Mouse (Mus musculus): ENCODE data around the gene Ulk2. TPM values are rescaled to one million over a fixed set of nuclear protein-coding genes. Genes with fewer than 3 reads are reported as not detected.
"Not testable (repeated sequence)": the region's sequence is repeated elsewhere in the genome, so short reads cannot be mapped to it uniquely, and the experiment has no call there.

Gene Ulk2
- 17.7 and 19.5 TPM in 2 replicates for total RNA-seq (2015)
- total RNA-seq (2017) = 12.8 and 14.7 TPM in 2 replicates

DNA sequence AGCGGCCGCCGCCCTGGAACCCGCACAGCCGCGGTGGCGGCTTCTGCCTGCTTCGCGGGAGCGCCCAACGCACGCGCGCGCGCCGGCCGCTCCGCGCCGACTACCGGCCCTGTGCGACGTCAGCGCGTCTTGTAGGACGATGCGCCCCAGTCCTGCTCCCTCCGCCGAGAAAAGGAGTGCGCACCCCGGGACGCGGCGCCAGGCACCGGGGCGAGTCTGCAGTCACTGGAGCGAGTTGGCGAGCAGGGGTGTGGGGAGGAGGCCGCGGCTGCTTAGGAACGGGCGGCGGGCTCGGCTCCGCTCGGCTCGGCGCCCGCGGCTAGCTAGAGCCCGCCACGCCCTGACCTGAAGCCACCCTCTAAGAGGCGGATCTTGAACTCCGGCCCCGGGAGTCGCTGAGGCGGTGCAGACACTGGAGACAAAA lies at the start of gene Ulk2:
Ulk2 (minus strand) TSS at position 86 of the 424 bp plus-strand sequence.
- ATAC-seq (replicated peaks; ENCODE audit: poor library complexity) = peak; percentile 66

DNA sequence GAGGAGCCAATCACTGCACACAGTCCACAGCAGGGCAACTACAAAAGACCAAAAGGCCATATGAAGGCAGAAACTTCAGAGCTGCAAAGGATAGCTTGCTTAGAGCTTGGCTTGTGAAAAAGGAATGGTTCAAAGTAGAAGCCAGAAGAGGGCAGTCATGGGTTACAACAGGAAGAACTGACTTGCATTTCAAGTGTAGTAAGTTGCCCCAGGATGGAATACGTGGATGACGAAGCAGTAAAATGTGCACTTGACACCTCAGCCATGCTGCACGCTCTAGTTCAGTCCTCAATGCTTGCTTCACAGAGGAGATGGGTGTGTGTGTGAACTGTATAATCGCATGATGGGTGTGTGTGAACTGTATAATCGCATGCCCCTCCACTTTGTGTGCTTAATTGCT lies 27.3 kb upstream of the Ulk2 start:
- peak; percentile 79 for ATAC-seq (replicated peaks; ENCODE audit: poor library complexity)

DNA sequence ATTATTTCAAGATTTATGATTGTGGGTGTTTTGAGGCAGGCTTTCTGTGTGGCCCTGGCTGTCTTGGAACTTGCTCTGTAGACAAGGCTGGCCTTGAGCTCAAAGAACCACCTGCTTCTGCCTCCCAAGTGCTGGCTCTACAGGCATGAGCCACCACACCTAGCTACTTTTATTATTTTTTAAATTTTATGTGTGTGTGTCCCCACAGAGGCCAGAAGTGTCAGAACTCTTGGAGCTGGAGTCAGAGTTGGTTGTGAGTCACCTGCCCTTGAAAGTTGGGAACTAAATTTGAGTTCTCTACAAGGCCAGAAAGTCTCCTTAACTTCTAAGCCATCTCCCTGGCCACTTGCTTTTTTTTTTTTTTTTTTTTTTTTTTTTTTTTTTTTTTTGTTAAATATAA lies 25.0 kb upstream of the Ulk2 start:
- no peak for ATAC-seq (replicated peaks; ENCODE audit: poor library complexity)

DNA sequence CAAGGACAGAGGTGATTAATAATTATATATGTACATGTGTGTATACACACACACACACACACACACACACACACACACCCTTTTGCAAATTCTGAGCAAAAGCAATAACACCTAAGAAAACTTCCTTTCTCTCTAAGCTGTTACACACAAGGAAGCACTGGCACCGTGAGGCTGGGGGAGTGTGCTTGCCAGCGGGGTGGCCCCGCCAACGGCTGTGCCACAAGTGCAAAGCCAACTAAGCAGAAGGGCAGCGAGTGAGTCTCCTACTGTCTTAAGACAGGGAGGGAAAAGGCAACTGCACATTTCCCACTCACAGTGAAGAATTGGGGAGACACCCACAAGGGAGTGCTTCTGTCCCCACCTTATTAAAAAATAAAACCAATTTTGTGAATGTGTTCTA lies 17.0 kb upstream of the Ulk2 start:
- ATAC-seq (replicated peaks; ENCODE audit: poor library complexity) = no peak

DNA sequence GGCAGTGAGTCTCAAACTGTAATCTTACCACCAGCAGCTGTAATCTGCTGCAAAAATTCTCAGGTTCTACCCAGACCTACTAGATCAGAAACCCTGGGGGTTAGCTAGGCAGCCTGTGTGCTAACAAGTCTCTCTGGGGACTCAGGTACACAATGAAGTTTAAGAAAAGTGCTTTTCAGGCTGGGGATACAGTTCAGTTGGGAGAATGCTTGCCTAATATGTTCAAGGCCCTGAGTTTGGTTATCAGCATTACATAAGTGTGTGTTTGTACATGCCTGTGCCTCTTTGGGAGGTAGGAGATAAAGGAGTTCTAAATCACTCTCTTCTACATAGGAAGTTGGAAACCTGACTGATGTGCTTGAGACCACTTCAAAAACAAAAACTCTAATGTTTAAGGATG lies 12.0 kb upstream of the Ulk2 start:
- no peak for ATAC-seq (replicated peaks; ENCODE audit: poor library complexity)

DNA sequence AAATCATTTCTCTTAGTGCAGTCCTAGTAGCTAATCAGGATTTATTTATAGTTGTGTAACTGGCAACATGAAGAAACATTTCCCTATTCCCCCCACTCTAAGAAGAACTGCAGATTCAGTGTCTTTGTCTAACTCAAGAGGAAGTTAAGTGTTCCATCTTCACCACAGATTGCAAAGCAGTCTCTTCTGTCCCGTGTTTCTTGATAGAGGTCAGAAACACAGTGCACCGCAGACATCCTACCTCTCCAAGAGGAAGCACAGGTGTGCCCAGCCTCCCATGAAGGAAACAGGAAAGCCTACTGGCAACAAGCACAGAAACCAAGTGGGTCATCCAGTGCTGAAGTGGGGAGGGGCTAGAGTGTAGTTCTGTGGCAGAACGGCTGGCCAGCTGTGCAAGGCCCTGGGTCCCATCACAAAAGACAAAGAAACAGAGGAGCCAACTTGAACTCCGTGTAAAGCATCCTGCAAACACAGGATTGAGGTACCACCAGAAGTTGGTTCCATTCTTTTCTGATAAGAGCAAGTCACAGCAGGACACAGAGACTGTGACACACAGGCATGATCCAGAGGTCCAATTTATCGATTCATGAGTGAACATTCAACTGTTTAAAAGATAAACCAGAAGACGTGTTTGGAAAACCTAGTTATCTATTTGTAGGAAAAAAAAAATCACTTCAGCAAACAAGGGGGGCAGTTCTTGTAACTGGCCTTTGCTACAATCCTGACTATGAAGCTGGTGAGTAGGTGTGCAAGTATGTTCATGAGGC lies 7.1 kb upstream of the Ulk2 start:
- ATAC-seq (replicated peaks; ENCODE audit: poor library complexity) = peak; percentile 61

DNA sequence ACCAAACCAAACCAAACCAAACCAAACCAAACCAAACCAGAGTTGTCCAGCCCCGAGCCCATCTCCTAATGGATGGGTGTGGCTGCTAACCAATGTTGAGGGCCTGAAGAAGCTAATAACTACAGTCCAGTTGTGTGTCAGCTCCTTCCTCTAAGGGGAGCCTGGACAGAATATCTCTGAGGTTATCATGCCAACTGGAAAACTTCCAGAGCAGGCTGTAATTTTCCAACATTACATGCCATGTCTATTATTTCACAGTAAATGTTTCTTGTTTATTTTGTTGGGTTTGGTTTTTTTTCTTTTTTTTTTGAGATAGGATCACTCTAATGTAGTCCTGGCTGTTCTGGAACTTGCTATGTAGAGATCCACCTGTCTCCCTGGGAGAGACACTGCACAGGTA lies 4.4 kb upstream of the Ulk2 start:
- ATAC-seq (replicated peaks; ENCODE audit: poor library complexity) = no peak

DNA sequence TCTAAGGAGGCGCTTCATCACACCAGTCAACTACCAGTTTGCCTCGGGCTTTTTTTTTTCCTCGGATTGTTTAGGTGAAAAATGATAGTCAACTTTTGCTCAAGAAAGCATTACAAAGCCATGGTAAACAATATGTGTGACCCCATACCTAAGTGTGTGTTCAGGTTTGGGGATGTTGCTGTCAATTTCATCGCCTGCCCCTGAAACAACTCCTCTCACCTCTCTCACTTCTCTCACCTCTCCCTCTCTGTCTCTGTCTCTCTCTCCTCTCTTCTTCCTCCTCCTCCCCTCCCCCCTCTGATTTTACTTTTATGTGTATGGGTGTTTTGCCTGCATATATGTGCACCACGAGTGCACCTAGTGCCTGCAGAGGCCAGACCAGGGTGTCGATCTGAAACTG lies 666 bp upstream of the Ulk2 start:
- no peak for ATAC-seq (replicated peaks; ENCODE audit: poor library complexity)

DNA sequence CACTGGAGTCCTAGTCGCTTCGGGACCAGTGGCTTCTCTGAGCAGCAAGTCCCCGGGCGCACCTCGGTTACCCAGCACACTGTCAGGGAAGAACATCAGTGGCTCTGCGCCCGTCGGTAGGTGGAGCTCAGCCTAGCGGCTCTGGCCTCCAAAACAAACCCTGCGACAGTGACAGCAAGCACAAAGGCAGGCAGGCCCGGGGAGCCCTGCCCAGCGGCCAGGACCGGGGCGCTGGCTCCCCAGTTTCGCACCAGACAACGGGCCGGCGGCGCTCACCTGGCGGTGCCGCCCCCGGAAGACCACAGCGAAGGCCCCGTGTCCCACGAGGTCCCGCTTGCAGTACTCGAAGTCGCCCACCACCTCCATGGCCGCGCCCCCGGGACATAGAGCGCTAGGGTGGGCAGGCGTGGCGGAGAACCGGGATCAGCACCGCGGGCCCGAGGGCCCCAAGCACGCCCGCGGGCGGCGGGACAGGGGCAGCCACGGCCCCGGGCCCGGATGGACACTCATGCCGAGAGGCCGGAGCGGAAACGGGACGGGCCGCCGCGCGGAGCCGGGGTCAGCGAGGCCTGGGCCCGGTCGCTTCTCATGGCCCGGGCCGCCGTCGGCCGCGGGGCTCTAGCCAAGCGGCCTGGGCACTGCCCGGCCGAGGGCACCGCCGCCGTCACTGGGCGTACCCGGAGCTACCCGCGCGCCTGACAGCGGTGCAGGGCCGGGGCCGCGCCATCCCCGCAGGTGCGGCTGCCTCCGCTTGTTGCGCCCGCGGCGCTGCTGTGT lies 474 bp downstream of the Ulk2 start:
- ATAC-seq (replicated peaks; ENCODE audit: poor library complexity) = peak; percentile 85

DNA sequence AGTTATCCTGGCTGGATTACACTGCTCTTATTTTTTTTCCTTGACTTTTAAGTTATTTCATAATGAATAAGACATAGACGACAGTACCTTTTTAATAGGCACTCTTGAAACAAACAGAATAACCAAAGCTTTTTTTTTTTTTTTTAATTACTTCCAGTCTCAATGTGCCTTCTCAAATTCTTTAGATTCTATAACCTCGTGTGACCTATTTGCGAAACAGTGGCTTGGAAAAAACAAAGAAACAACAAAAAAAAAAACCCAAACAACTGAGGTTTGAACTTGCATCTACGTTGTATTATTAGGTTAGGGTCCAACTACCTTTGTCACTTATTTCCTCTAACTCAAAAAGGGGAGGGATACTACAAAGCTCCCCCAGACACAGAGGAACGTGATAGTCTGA lies 1.2 kb downstream of the Ulk2 start:
- ATAC-seq (replicated peaks; ENCODE audit: poor library complexity) = no peak; the same call in 1 of the 2 replicates

DNA sequence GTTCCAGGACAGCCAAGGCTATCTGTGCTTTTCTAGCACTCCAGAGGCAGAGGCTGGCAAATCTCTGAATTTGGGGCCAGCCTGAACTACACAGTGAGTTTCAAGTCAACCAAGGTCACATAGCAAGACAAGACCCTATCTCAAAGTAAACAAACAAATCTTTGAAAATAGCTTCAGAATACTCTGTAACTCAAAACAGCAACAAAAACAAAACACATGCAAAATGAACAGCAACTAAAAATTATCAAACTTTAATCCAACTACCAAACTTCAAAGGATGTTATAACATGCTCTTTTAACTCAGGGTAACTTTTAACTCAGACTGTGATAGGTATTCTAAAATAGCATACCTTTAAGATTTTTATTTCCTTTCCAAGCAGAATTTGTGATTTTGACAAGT lies 2.0 kb downstream of the Ulk2 start:
- ATAC-seq (replicated peaks; ENCODE audit: poor library complexity) = no peak

DNA sequence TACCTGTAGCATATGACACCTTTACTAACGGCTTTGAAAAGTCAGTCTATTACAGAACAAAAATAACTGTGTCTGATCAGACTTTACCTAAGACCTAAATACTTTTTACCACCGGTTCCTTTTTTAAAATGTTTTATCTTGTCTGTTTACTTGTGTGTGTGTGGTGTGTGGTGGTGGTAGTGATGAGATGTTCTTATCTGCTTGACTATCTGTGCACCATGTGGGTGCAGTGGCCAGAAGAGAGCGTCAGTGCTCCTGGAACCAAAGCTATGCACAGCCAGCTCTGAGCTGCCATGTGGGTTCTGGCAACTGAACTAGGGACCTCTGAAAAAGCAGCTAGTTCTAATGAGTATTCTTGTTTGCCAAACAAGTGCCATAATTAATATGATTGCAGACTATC lies 3.7 kb downstream of the Ulk2 start:
- ATAC-seq (replicated peaks; ENCODE audit: poor library complexity) = no peak

DNA sequence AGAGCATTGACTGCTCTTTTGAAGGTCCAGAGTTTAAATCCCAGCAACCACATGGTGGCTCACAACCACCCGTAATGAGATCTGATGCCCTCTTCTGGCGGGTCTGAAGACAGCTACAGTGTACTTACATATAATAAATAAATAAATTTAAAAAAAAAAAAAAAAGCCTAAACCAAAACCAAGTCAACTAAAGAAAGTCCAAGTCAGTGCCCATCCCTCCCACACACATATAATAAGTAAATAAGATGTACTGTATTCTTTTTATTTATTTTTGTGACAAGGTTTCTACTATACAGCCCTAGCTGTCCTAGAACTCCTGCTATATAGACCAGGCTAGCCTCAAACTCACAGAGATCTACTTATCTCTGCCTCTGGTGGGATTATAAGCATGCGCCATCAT lies 14.2 kb downstream of the Ulk2 start:
- not testable (repeated sequence) for ATAC-seq (replicated peaks; ENCODE audit: poor library complexity)

DNA sequence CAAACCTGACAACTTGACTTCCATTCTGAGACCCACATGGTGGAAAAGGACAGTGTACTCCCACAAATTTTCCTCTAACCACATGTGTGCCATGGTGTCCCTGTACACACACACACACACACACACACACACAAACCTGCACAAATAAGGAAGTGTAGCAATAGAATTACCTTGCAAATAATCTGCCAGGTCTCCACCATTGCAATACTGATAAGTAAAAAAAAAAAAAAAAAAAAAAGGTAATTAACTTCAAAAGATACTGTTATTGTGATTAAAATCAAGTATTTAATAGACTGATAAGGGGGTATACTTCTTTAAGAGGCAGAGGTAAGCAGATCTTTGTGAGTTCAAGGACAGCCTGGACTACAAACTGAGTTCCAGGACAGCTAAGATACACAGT lies 14.9 kb downstream of the Ulk2 start:
- ATAC-seq (replicated peaks; ENCODE audit: poor library complexity) = no peak

DNA sequence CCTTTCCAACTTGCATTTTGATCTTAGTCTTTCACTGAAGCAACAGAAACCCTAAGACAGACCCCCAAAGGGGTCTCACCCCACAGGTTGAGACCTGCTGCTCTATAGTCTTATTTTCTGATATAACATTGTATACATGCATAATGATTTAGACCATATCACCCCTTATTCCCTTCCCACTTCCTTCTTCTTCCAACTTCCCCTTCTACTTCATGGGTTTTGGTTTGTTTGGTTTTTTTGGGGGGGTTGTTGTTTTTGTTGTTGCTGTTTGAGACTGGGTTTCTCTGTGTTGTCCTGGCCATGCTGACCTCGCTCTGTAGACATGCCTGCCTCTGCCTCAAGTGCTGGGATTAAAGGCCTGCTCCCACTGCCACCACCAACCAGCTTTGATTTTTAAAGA lies 15.7 kb downstream of the Ulk2 start:
- no peak for ATAC-seq (replicated peaks; ENCODE audit: poor library complexity)

DNA sequence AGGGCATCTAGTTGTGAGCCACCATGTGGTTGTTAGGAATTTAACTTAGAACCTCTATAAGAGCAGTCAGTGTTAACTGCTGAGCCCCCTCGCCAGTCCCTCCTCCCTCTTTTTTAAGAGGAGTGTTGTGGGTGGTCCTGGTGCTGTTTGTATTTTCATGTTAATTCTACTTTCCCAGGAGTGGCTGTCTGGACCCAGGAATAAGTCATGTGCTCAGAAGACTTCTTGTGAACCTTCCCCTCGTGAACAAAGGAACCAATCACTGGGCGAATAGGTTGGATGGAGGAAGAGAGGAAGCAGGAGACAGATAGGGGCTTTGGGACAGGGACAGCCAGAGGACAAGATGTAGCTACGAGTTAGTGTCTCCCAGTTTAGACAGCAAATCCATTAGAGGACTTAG lies 45.1 kb downstream of the Ulk2 start:
- no peak for ATAC-seq (replicated peaks; ENCODE audit: poor library complexity)

DNA sequence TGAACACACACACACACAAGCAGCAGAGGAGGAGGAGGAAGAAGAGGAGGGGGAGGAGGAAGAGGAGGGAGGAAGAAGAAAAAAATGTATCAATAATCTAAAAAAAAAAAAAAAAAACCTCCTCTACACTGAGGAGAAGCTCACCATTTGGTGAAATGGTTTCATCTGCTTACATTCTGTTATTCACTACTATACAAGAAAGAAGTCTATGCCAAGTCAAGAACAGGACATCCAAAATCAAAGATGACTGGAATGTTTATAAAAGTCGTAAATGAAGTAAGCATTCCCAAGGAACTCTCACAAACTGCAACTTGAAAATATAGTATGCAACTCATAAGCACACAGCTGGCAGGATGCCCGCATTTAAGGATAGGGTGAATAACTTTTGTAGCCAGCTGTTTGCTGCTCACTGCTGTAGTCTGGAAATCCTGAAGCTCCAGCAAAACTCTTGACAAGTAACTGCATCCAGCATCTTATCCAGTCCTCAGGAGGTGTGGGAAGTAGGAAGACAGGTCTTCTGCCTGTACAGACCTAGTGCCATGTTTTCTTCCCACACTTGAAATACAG lies 46.2 kb downstream of the Ulk2 start:
- ATAC-seq (replicated peaks; ENCODE audit: poor library complexity) = no peak

DNA sequence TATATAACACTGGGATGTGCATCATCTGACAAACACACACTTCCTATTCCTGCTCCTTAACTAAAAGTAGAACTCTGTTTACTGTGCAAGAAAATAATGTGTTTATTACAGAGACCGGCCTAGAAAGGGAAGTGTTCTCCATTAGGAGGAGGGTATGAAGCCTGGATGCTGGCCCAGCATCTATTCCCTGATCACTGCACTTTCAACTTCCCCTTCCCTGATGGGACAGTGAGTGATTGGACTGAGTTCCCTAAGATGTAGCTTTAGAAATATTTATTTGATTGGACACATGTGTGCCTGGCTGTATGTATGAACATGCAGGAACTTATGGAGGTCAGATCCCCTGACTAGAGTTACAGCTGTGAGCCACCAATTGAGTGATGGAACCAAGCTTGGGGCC lies 61.4 kb downstream of the Ulk2 start:
- no peak for ATAC-seq (replicated peaks; ENCODE audit: poor library complexity)

DNA sequence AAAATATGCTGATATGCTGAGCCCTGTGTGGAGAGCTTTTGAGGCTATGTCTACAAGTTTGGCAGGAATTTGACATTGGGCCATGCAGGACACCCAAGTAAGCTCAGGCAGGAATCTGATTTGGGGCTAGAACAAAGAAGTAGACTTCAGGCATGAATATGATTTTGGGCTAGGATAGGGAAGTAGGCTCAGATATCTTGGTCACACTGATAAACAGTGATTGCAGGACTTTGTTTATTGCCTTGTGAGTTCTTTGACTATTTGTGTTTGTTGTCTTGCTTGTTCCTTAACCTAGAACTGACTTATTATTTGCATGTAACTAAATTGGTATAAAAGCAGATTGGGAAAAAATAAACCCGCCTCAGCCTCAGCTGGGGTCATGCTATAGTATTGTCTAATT lies 66.3 kb downstream of the Ulk2 start:
- no peak for ATAC-seq (replicated peaks; ENCODE audit: poor library complexity)

DNA sequence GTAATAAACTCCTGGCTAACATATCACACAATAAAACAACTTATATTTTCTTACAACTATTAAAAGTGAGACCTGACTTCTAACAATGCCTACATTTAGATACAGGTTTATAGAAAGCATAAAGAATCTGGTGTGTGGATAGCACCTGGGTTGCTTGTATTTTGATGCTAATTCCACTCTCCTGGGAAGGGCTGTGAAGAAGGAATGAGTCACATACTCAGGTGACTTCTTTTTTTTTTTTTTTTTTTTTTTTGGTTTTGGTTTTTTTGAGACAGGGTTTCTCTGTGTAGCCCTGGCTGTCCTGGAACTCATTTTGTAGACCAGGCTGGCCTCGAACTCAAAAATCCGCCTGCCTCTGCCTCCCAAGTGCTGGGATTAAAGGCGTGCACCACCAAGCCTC lies 72.3 kb downstream of the Ulk2 start:
- not testable (repeated sequence) for ATAC-seq (replicated peaks; ENCODE audit: poor library complexity)

DNA sequence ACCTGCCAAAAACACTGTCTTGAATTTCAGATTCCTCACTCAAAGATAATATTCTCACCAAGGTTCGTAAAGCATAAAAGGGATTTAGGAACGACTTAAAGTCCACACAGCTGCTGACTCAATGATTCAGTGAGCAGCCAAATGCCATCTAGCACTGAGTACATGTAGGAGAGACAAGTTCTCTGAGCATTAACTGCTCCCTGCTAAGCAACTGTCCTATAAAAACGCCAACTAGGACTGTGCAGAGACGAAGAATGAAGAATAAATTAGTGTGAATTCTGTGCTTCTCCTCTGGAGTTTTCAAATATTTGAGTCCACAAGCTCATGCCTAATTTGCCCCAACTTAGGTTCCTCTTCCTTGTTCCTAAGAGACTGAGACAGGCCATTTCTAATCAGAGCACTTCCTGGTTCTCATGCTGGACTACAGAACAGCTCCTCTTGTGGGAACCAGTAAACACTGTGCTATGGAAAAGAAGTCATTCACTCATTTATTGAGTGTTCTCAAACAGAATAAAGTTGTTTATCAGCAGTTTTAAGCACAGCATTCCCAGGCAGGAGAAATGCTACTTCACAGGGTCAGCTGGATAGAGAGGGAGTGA lies 80.2 kb downstream of the Ulk2 start:
- ATAC-seq (replicated peaks; ENCODE audit: poor library complexity) = no peak
